Mouse (Mus musculus) liver, adult 2 months (tissue): Measurements from ENCODE around the gene Prdm16. TPM values are rescaled to one million over a fixed set of nuclear protein-coding genes. Genes with fewer than 3 reads are reported as not detected.

Source experiments
- DNase-seq: peaks from one replicate; pipeline ENCODE4 v3.0.0-alpha.2; 2011; ENCODE audit warnings: low read depth, low spot score; ENCODE audit errors: extremely low read depth
- H3K27ac ChIP-seq: fragments of 200-500 bp; replicated peaks from 2 replicates; pipeline ENCODE4 v1.5.1; 2012; ENCODE audit warnings: low read depth, mild to moderate bottlenecking, control low read depth, inconsistent platforms, low read length; ENCODE audit not compliant: insufficient read depth
- H3K27me3 ChIP-seq: fragments of 200-500 bp; 2 replicates; pipeline ENCODE4 v1.6.1; 2012; ENCODE audit warnings: mild to moderate bottlenecking, moderate library complexity, low read length, inconsistent platforms; ENCODE audit not compliant: control insufficient read depth, insufficient read depth
- H3K36me3 ChIP-seq: fragments of 200-500 bp; 2 replicates; pipeline ENCODE4 v1.6.1; 2012; ENCODE audit warnings: low read length, inconsistent platforms; ENCODE audit not compliant: control insufficient read depth, insufficient read depth
- H3K4me1 ChIP-seq: fragments of 200-500 bp; 2 replicates; pipeline ENCODE4 v1.6.1; 2011; ENCODE audit warnings: low read length; ENCODE audit not compliant: control insufficient read depth, insufficient read depth
- H3K4me3 ChIP-seq: fragments of 200-500 bp; 2 replicates; pipeline ENCODE4 v1.5.1; 2011; ENCODE audit warnings: low read depth, mild to moderate bottlenecking, control low read depth, low read length, moderate library complexity; ENCODE audit not compliant: insufficient read depth
- H3K79me2 ChIP-seq: fragments of 200-500 bp; 2 replicates; pipeline ENCODE4 v1.6.1; 2012; ENCODE audit warnings: inconsistent platforms, mild to moderate bottlenecking, low read length, moderate library complexity; ENCODE audit not compliant: control insufficient read depth, insufficient read depth
- H3K9ac ChIP-seq: fragments of 200-500 bp; 2 replicates; pipeline ENCODE4 v1.6.1; 2012; ENCODE audit warnings: low read depth, mild to moderate bottlenecking, control low read depth, inconsistent platforms, low read length
- CTCF ChIP-seq: fragments of 200-500 bp; IDR thresholded peaks from 2 replicates; pipeline ENCODE4 v1.5.1; 2011; ENCODE audit warnings: low read depth, low read length, control low read depth
- POLR2A ChIP-seq: fragments of 200-500 bp; IDR thresholded peaks from 2 replicates; pipeline ENCODE4 v1.6.1; 2011; ENCODE audit warnings: low read length, control low read depth; ENCODE audit not compliant: insufficient read depth; ENCODE audit errors: extremely low read depth
- WGBS: fragments of 180-500 bp; shearing (Covaris S2); methylation state at CpG from one replicate; pipeline ENCODE4 v1.1.7; 2018; 5-methylcytosine and 5-hydroxymethylcytosine counted together
- polyA plus RNA-seq: library from polyadenylated mRNA; depleted of rRNA; stranded (reverse); fragments of >200 nt; gene quantifications from 2 replicates; pipeline ENCODE4 v1.2.3, GENCODE M21; 2012
- total RNA-seq: library from RNA; depleted of rRNA; stranded (reverse); fragments of >200 nt; gene quantifications from 2 replicates; pipeline ENCODE4 v1.2.3, GENCODE M21; 2014

Gene Prdm16
- total and polyA plus RNA-seq, 2 experiments: 0.22 to 0.37 TPM

DNA sequence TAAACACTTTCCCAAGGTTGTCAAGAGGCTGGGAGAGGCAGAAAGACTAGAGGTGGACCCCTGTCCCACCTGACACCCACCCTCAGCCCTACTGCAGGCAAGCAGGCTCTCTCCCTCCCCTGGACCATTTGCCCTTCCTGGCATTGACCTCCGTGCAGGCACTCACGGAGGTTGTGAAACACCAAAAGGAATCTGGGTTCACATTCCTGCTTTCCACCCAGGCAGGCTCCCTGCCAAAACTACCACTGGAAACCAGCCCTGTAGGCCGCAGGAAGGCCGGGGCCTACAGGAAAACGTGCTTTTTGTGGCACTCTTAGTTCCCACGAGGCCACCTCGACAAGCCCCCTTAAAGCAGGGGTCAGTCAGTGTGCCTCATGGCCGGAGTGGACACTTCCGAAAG is 109.2 kb downstream of the Prdm16 start:
- H3K4me1 ChIP-seq: no peaks in the 10 kb centered on the region
- H3K4me3 ChIP-seq: no peak overlapping the region
- H3K36me3 ChIP-seq: no peaks in the 10 kb centered on the region
- H3K9ac ChIP-seq: no peak overlapping the region
- WGBS: 18% methylated on average over 9 of the region's 9 CpGs
- DNase-seq: peak; percentile 88
- no peaks in the 10 kb centered on the region for H3K27me3 ChIP-seq
- no peaks in the 10 kb centered on the region for H3K79me2 ChIP-seq
- TF ChIP-seq POLR2A (no peak), CTCF (no peak)
- no peak overlapping the region for H3K27ac ChIP-seq

DNA sequence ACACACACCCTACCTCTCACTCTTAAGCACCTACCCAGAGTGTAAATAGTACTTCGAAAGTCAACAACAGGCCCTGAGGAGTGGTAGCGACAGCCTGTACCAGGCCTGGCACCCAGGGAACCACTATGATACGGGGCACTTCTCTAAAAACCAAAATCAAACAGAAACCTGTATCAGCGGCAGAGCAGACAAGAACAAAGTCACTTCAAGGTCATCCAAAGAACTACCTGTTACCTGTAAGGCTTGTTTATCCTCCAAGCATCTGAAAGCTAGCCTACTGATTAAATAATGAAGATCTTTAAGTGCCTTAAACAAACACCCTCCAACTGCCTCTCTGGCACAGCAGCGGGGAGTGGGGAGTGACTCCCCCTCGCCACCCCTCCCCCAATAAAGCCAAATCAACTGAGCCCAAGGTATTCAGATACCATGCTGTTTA is 110.3 kb downstream of the Prdm16 start:
- 60% methylated on average over 6 of the region's 6 CpGs for WGBS
- TF ChIP-seq CTCF (no peak), POLR2A (no peak)
- H3K27ac ChIP-seq: no peak overlapping the region
- H3K27me3 ChIP-seq: no peaks in the 10 kb centered on the region
- H3K36me3 ChIP-seq: no peaks in the 10 kb centered on the region
- H3K4me1 ChIP-seq: no peaks in the 10 kb centered on the region
- no peak overlapping the region for H3K9ac ChIP-seq
- H3K79me2 ChIP-seq: no peaks in the 10 kb centered on the region
- no peak overlapping the region for H3K4me3 ChIP-seq
- DNase-seq: no peak

DNA sequence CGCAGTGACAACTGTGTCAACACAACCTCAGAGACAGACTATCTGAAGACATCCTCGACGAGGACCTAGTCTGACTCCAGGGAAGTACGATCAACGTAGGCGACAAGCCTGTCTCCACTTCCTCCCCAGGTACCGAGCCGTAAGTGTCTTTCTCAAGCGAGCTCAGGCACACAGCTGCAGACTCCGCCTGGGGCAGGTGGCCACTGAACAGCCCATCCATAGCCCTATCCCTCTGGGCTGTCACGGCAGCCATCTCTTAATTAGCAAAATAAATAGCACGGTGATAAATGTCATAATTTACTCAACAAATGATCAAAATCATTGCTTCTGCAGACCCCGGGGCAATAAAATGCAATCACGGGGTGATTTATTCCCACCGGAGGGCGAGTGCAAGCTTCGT is 112.8 kb downstream of the Prdm16 start:
- Histone ChIP-seq H3K27ac (no peak overlapping the region), H3K36me3 (no peaks in the 10 kb centered on the region), H3K4me3 (no peak overlapping the region), H3K4me1 (no peaks in the 10 kb centered on the region), H3K9ac (no peak overlapping the region), H3K79me2 (no peaks in the 10 kb centered on the region), H3K27me3 (no peaks in the 10 kb centered on the region)
- 85% methylated on average over 17 of the region's 17 CpGs for WGBS
- no peak for DNase-seq
- TF ChIP-seq CTCF (no peak), POLR2A (no peak)

DNA sequence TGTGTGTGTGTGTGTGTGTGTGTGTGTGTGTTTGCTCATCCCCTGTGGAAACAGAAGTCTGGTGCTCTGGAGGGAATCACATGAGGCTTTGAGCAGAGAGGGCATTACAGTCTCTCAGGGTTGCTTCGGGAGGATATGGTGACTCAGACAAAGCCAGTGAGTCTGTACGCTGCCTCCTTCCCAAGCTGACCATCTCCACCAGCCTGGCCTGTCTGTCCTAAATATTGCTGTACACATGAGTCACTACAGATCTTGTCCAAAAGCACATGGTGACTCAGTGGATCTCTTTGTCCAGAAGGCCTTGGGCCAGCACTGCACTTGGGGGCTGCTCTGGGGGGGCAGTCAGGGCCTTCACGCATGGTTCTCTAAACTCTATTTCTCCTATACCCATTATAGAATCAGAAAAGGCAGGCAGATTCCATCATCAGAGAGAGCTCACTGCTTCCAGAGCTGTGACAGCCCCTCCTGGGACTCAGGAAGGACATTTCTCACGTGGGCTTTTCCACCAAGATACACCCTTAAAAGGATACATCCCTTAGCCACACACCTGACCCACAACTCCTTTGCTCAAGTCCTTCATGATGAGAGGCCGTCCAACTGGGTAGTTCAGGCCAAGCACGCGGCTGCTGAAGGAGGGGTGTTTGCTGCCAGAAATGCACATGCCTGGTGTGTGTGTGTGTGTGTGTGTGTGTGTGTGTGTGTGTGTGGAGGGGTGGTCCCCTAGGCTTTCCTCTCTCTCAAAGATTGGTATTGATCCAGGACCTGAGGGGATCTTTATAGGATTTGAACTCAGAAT is 114.6 kb downstream of the Prdm16 start:
- no peaks in the 10 kb centered on the region for H3K36me3 ChIP-seq
- H3K79me2 ChIP-seq: no peaks in the 10 kb centered on the region
- 91% methylated on average over 7 of the region's 7 CpGs for WGBS
- no peaks in the 10 kb centered on the region for H3K4me1 ChIP-seq
- H3K27me3 ChIP-seq: no peaks in the 10 kb centered on the region
- no peak overlapping the region for H3K4me3 ChIP-seq
- no peak overlapping the region for H3K27ac ChIP-seq
- H3K9ac ChIP-seq: no peak overlapping the region
- TF ChIP-seq CTCF: no peak
- no peak for TF ChIP-seq POLR2A
- no peak for DNase-seq

DNA sequence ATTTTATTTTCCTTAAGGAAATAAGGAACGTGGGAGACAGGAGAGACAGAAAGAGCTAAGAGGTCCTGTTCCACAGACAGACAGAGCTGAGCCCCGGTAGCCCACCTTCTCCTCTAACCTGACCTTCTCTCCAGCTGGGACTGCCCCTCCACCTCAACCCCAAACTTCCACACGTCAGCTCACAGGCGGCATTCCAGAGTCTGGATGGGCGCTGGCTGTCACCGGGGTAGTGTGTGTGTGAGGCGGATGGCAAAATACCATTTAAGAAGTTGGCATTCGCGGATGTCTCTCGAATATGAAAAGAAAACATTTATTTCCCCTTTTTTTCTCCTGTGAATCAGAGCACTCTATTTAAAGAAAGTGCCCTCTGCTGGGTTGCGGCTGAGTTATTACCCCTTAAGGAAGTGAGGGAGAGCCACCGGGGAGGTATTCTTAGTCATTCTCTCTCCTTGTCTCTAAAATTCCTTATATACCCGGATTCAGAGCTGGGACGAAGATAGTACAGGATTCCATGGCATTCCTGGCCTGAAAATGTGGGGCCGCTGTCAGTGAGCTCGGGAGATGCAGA is 117.1 kb downstream of the Prdm16 start:
- WGBS: 81% methylated on average over 16 of the region's 16 CpGs
- Histone ChIP-seq H3K27me3 (no peaks in the 10 kb centered on the region), H3K36me3 (no peaks in the 10 kb centered on the region), H3K4me3 (no peak overlapping the region), H3K4me1 (no peaks in the 10 kb centered on the region), H3K27ac (no peak overlapping the region), H3K79me2 (no peaks in the 10 kb centered on the region), H3K9ac (no peak overlapping the region)
- DNase-seq: no peak
- no peak for TF ChIP-seq CTCF
- TF ChIP-seq POLR2A: no peak

DNA sequence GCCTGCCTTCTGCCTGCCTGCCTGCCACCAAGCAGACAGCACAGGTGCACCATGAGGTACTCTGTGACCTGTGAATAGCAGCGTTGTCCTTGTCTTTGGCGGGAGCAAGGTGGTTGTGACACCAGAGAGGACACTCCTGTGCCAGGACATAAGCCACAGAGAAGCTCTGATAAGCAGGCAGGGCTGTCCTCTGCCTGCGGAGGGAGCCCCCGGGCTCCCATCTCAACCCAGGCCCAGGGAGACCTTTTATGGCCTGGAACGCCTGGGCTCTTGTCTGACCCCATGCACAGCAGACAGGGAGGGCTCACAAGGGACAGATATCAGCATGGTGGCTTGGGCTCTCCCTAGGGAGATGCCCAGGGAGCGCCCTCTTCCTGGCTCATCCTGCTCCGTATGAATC is 118.7 kb downstream of the Prdm16 start:
- 67% methylated on average over 7 of the region's 7 CpGs for WGBS
- Histone ChIP-seq H3K9ac (no peak overlapping the region), H3K4me3 (no peak overlapping the region), H3K27me3 (no peaks in the 10 kb centered on the region), H3K4me1 (no peaks in the 10 kb centered on the region), H3K79me2 (no peaks in the 10 kb centered on the region), H3K27ac (no peak overlapping the region), H3K36me3 (no peaks in the 10 kb centered on the region)
- DNase-seq: no peak
- TF ChIP-seq CTCF: no peak
- no peak for TF ChIP-seq POLR2A
